Mouse (Mus musculus): ENCODE results near the gene Isoc2a.

GRCm38 (mm10) chr7:4835631-4836327 is 41.2 kb upstream of the Isoc2a start:
- no peak for TF ChIP-seq CTCF (IDR thresholded peaks at IDR 0.05; ENCODE audit: extremely low read depth, insufficient read depth, insufficient read length, insufficient replicate concordance)
- no peak for TF ChIP-seq POLR2A (IDR thresholded peaks at IDR 0.05; ENCODE audit: low read depth, low read length)

All from spleen, adult 2 months (tissue).